Mouse (Mus musculus): ENCODE measurements around the gene Slc35g2.

DNA sequence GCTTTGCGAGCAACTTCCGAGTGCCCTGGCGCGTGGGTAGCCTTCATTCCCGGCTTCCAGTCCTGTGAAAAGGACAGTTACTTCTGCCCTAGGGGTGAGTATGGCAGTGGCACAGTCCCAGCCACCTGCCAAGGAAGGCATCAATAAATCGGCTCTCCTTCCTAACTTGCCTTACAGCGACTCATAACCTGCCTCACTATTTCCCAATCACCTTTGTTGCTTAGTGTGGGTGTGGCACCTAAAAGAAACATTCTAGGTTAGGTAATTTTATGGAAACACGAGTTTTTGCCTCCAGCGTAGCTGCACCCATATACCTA, 24.3 kb downstream of the Slc35g2 start:
- TF ChIP-seq CTCF (IDR thresholded peaks at IDR 0.05; ENCODE audit: low read depth, low read length): no peak; the same call in 1 of the 2 replicates
- no peak for TF ChIP-seq POLR2A (IDR thresholded peaks at IDR 0.05; ENCODE audit: extremely low read depth, insufficient read depth, low read length)

Measured in liver, adult 2 months (tissue).